Comparison of ENCODE assay signal across 11 mouse cellular contexts in genomic region chr11:43914552-43915447, GRCm38 (mm10). TPM values are rescaled to one million over a fixed set of nuclear protein-coding genes. Genes with fewer than 3 reads are reported as not detected.
DNase-seq lines count a peak whose midpoint lies in the region; ATAC-seq lines count a peak whose summit lies in the region.
"Had no signal": no experiment of that assay in that cellular context is flagged by ENCODE, and none has a peak within 500 bp of the region (broad histone marks: within the 10 kb centered on the region; RNA-seq: fewer than 3 reads in every experiment).

No protein-coding gene starts in this region.

- no peaks in the 10 kb centered on the region for H3K27me3 ChIP-seq in heart, embryonic 14.5 days (ENCODE audit: control insufficient read depth, insufficient read depth, low read length)
- H3K27me3 ChIP-seq in heart, embryonic 15.5 days = no peaks in the 10 kb centered on the region

- H3K9ac ChIP-seq in heart, embryonic 14.5 days (ENCODE audit: low read length) = no peak overlapping the region
- H3K9ac ChIP-seq in heart, embryonic 15.5 days = no peak overlapping the region

- H3K4me2 ChIP-seq in heart, embryonic 14.5 days (ENCODE audit: low read length) = no peak overlapping the region
- H3K4me2 ChIP-seq in heart, embryonic 15.5 days = no peak overlapping the region; the same call in 1 of the 2 replicates

- no peak for DNase-seq in heart, postnatal 36 days
- DNase-seq in kidney, postnatal 14 days = peak; percentile 47
- peak; percentile 4 for DNase-seq in mesoderm, embryonic 11.5 days (ENCODE audit: low read depth, low spot score)
- DNase-seq in cerebellum, adult 18-20 months = no peak
- DNase-seq in layer of hippocampus, postnatal 36 days = no peak
- DNase-seq in adrenal gland, adult 2 months = no peak
- DNase-seq: retina, postnatal 1 day had no signal

- 34% methylated on average over 12 of the region's 12 CpGs for WGBS in heart, embryonic 14.5 days
- WGBS in heart, embryonic 15.5 days = 27% methylated on average over 12 of the region's 12 CpGs

- peaks cover 9 to 23% of the 10 kb centered on the region in 2 experiments for H3K4me1 ChIP-seq in heart, embryonic 14.5 days (ENCODE audit: control insufficient read depth in 2 of 2, insufficient read depth in 2 of 2, low read length in 2 of 2)
- H3K4me1 ChIP-seq in heart, embryonic 15.5 days (replicated peaks) = peaks cover 19% of the 10 kb centered on the region

- H3K9me3 ChIP-seq in heart, embryonic 14.5 days (ENCODE audit: control insufficient read depth, low read length) = no peaks in the 10 kb centered on the region
- no peaks in the 10 kb centered on the region for H3K9me3 ChIP-seq in heart, embryonic 15.5 days (replicated peaks)

- no peak overlapping the region for H3K4me3 ChIP-seq in heart, embryonic 14.5 days (ENCODE audit: control insufficient read depth in 1 of 2, insufficient read depth in 1 of 2, low read depth in 1 of 2, low read length in 2 of 2)
- no peak overlapping the region for H3K4me3 ChIP-seq in heart, embryonic 15.5 days
- H3K4me3 ChIP-seq: erythroblast, embryonic 14.5 days had no signal

- H3K36me3 ChIP-seq in heart, embryonic 14.5 days (ENCODE audit: control insufficient read depth, insufficient read depth, low read length) = no peaks in the 10 kb centered on the region
- H3K36me3 ChIP-seq in heart, embryonic 15.5 days = no peaks in the 10 kb centered on the region

- 0 out of 2 replicates have a peak, but pooled peaks have one; percentile 55 for ATAC-seq in heart, embryonic 14.5 days (ENCODE audit: insufficient number of reproducible peaks, insufficient read depth, low FRiP score, low read depth)
- peak; percentile 60 for ATAC-seq in heart, embryonic 15.5 days (replicated peaks; ENCODE audit: insufficient number of reproducible peaks, insufficient read depth, low FRiP score, low read depth)

- H3K27ac ChIP-seq in heart, embryonic 14.5 days (replicated peaks in 1 of 2; ENCODE audit: control insufficient read depth in 1 of 2, insufficient read depth in 1 of 2, low read depth in 2 of 2, low read length in 2 of 2) = no peak overlapping the region
- peak overlapping the region; percentile 52 for H3K27ac ChIP-seq in heart, embryonic 15.5 days

- intact Hi-C loops in heart, postnatal 36 days (cut with DNase I) = loop anchor here (5.0 kb wide), 1 partner anchor 77 kb away; no protein-coding TSS in a partner anchor

RNA-seq across cellular contexts. Expression of gene Adra1b, which starts 13.8 kb away (rescaled TPM):
- 3.4 and 4.0 TPM in 2 replicates for polyA plus RNA-seq in heart, embryonic 14.5 days (2014; fragmentation: Nextera tagmentation; extraction: Ambion mirVana)
- 10 to 100 TPM; 47.8 to 52.2 TPM for total RNA-seq in heart, postnatal 36 days (2021)
- 5.6 and 6.5 TPM in 2 replicates for polyA plus RNA-seq in heart, embryonic 15.5 days (2015; fragmentation: Nextera tagmentation; extraction: Ambion mirVana)
- 1 to 10 TPM; 3.3 to 3.4 TPM for total RNA-seq in layer of hippocampus, postnatal 36 days (2021)
- total RNA-seq in adrenal gland, adult 2 months (2021) = 1 to 10 TPM; 2.7 to 5.9 TPM
- polyA plus RNA-seq in adrenal gland, adult 2 months (2012; rRNA removed) = 6.4 and 6.5 TPM in 2 replicates
- total RNA-seq: granulocyte monocyte progenitor cell, adult 5-6 weeks had no signal
- polyA plus RNA-seq: erythroblast, embryonic 14.5 days had no signal

Comparison
In these comparisons a context has a peak if more than half of its experiments do, and no peak if none do; other contexts are left out.
1. DNase-seq: peak in kidney, postnatal 14 days (single experiment) and mesoderm, embryonic 11.5 days (single experiment); none in heart, postnatal 36 days (0 of 2), cerebellum, adult 18-20 months (0 of 2), layer of hippocampus, postnatal 36 days (0 of 2) and adrenal gland, adult 2 months (single experiment).
2. RNA of gene Adra1b, which starts 13.8 kb away (total RNA-seq): 47.8 to 52.2 TPM in heart, postnatal 36 days; 2.7 to 5.9 TPM in adrenal gland, adult 2 months and 3.3 to 3.4 TPM in layer of hippocampus, postnatal 36 days; every median in the first group is over 4 times any median in the second.